Mouse (Mus musculus) left cerebral cortex, adult 11 months (tissue): Measurements from ENCODE around the gene Lgr5.

Source experiments
- DNase-seq: peaks from one replicate; pipeline ENCODE4 v3.0.0; 2022; ENCODE audit warnings: low spot score

Gene Lgr5

GRCm38 (mm10) chr10:115505155-115505554 lies 82.4 kb downstream of the Lgr5 start:
- DNase-seq: no peak

- DNase-seq: no peak
These were observed 93.8 kb downstream of the Lgr5 start for GRCm38 (mm10) chr10:115493778-115494141.

DNA sequence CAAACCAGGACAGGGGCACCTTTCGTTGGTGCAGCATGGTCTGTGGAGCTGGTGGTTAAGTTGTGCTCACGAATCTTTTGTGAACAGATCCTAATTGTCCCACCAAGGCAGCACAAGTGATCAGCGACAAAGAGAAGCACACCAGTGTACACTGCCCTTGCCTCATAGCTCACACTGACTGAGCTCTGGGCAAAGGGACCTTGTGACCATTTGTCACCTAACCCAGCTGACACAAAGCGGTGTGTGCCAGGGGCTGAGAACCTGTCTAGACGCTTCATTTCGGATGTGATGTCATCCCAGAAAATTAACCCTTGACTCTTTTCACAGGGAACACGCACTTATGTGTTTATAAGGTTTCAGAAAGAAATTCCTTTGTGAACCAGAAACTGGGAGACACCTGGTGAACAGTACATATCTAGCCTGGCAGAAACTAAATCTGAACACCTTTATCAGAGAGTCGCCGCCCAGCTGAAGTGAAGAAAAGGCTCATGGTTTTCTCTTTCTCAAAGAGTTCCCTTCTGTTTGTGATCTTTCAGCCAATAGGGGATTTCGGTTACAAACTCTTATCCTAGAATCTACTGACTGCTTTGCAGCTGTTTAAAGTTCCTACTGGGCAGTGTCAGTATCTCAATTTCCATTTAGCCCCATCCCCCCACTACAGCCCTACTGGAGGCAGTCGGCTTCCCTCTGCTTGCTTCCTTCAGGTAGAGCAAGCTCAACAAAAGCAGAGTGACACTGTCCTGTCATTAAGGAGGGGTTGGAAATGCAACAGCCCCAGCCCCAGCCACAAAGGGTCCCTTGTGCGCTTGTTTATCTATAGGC lies 94.4 kb downstream of the Lgr5 start:
- DNase-seq: no peak

DNA sequence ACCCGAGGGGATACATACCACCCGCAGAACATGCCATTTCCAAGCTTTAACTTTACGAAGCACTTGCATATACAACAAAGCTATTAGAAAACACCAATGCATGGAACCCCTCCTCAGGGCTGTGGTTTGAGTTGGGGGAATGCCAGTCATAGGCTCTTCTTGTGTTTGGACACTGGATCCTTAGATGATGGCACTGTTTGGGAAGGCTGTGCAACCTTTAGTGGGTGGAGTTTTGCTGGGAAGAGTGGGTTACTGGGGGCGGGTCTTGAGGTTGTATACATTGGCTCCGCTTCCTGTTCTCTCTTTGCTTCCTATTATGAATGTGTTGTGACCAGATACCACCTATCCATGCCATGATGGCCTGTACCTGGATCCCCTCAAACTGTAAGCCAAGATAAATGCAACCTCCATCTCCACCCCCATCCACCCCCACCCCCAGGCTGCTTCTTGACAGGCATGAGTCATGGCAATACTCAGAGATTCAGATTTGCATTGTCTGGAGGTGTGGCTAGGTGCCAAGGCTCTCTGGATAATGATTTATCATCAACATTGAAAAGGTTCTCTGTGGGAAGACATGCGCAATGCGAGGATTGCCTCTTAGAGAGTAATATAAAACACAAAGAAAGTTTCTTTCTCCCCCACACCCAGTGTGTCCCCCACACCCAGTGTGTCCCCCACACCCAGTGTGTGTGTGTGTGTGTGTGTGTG lies 95.6 kb downstream of the Lgr5 start:
- no peak for DNase-seq

DNA sequence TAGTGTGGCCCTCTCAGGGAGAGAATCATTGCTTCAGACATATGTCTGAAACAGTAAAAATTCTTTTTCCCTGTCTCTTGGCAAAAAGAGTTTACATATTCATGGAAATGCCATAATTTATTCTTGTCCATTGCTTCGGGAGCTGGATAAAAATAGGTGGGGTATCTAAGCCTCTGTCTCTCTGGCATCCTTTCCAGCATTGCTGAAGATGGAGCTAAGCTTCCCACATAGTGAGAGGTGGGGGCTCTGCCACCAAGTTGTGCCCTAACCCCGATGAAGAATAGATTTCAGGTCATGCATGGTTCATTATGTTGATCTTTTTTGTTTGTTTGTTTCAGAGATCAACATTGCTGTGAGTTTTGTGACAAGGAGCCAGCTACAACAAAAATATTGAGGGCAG lies 102.0 kb downstream of the Lgr5 start:
- DNase-seq: no peak

GRCm38 (mm10) chr10:115484660-115485059 lies 102.9 kb downstream of the Lgr5 start:
- no peak for DNase-seq

DNA sequence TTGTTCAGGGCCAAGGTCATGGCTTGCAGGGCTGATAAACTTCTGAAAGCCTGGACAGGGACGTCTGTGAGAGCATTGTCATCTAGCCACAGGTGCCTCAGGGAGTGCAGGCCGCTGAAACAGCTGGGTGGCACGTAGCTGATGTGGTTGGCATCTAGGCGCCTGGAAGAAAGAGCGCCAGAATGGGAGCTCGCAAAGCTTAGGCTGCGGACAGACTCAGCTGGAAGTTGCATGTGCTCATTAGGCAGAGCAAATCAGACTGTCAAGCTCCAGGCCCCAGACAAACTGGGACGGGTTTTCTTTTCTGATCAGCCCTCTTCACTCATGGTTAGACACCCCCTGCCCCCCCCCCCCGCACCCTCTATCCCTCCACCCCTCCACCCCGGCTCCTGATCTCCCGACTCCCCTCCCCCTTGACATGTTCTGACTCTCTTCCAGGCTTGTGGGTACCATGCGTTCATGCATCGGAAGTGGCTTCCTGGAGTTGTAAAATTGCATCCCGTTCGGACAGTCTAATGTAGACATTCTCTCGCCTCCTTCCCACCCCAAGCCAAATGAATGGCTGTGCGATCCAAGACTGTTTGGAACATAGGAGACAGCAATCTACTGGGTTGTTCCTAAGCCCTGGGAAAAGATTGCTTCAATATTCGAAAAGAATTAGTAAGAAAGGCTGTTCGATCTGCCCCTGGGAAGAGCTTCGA lies 109.0 kb downstream of the Lgr5 start:
- no peak for DNase-seq

- no peak for DNase-seq
These were observed 111.1 kb downstream of the Lgr5 start for GRCm38 (mm10) chr10:115476506-115476905.

- no peak for DNase-seq
These were observed 112.5 kb downstream of the Lgr5 start for GRCm38 (mm10) chr10:115475000-115475550.

GRCm38 (mm10) chr10:115473213-115473961 lies 114.2 kb downstream of the Lgr5 start:
- DNase-seq: no peak

DNA sequence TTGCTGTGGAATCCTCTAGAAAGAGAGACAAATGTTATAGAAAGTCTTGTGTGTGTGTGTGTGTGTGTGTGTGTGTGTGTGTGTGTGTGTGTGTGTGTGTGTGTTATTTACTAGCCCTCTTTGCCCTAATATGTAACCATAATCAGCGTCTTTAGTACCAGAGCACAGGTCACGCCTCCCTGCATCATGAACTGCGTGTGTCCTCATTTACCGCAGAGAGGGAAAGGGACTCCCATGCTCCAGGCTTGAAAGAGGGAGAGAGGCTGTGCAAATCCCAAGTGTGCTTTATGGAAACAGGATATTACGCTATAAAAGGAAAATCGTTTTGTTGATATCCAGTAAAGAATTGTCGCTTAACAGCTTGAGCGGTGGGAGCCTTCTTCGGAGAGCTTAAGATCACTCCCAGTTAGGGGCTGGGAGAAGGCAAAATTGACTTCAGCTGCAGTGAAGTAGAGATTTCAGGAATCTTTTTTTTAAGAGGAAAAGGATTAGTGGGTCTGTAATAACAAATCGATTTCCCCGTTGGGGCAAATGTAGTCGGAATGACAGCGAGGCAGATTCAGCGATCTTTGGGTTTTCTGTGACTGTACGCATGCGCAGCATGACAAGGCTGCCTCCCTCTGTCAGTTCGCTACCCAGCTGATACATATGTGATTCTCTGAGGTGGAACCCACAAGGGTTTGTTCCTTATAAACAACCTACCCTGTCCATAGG lies 116.8 kb downstream of the Lgr5 start:
- DNase-seq: no peak

DNA sequence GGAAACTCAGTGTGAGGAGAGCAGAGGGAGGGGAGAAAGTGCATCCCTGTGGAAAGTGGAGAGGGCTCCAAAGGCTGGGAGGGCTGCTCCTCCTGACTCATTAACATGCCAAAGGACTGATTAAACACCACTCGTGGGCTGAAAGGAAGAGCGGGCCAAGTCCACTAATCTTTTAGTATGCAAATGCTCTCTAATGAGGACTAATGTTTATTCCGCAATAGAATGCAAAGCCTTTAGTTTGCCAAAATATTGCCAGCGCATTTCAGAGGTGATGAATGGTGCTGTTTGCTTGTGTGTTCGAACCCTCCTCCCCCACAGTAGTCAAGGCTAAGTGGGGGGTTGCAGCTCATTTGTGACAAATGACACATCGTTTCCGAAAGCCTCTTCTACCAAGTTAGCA lies 118.5 kb downstream of the Lgr5 start:
- no peak for DNase-seq

GRCm38 (mm10) chr10:115468632-115469031 lies 118.9 kb downstream of the Lgr5 start:
- no peak for DNase-seq

DNA sequence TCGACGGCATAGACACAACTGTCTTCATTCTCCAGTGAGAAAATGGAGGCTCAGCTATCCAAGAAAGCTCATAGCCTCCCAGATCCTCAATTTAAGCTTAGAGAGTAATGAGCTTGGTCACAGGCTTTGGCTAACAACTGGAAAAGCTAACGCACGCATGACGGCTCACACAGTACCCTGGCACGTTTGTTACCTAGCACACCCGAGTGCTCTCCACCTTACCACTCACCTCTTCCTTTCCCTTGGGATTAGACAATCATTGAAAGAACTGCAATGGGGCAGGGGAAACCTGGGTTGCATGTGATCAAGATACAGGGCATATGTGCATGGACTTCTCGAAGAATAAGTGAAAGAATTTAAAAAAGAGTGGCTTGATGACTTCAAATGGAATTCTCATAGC lies 119.6 kb downstream of the Lgr5 start:
- DNase-seq: no peak

DNA sequence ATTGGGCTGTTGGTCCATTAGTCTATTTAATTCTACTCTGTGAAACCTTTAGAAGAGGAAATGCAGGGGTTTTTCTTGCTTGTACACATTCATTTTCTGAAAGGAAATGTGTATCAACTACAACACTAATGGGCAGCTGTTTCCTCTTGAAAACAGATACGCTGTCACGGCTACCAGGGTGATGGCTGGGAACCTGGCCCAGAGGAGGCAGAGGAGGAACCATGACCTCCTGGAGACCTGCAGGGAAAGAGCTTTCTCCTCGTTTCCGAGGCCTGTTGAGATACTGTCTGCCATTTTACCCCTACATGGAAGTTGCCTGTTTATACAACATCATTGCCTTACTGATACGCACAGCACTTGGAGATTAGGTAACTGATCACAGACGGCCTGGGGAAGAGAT lies 121.8 kb downstream of the Lgr5 start:
- no peak for DNase-seq

DNA sequence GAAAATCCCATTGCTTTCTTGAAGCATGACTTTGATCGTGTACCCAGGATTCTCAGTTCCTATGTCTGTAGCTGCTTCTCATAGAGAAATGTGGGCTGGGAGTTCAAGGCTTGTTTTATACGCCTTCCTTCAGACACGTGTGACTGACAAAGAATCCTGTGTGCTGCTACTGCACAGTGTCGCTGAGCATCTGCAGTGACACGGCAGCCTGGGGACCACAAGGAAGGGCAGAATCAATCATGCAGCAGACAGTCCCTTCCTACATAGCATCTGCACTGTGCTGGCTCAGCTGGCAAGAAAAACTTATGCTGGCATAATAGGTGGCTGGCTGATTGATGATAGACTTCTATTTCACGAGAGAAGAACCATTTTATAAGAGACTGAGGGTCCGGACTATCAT lies 122.5 kb downstream of the Lgr5 start:
- DNase-seq: no peak

DNA sequence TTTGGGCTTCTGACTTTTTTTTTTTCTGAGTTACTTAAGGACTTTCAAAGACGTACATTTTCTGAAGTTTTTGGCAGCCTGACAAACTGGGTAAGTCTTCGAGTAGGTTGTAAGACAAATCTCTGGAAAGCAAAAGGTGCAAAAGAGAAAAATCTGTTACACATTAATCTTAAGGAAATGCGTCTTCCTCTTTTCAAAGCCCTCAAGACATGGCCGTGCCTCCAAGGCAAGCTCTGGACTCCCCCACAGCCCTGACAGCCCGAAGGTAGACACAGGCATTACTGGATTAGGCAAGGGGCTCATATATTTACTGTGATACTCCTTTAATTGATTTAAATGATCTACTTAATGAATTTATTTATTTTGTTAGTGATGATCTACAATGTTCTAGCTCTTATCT lies 124.9 kb downstream of the Lgr5 start:
- no peak for DNase-seq

- DNase-seq: no peak
These were observed 130.1 kb downstream of the Lgr5 start for GRCm38 (mm10) chr10:115457368-115458021.

GRCm38 (mm10) chr10:115448614-115449013 lies 139.0 kb downstream of the Lgr5 start:
- no peak for DNase-seq

DNA sequence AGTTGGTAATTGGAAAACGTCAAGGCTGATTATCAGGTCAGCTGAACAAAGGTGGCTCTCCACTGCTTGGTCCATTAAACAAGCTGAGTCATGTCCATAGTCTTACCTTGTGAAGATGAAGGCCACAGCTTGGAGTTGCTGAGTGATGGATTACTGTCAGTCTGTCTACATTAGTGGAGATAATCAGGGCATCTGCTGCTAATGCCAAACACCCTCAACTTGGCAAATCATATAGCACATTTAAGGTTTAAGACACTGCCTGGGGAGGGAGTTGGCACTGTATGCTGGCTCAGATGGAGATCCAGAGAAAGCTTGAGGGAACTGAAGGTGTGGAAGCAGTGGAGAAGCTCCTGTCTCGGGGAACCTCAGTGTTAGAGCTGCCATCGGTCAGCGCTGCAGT lies 150.3 kb downstream of the Lgr5 start:
- DNase-seq: no peak

GRCm38 (mm10) chr10:115425351-115425750 lies 162.2 kb downstream of the Lgr5 start:
- DNase-seq: no peak
